Comparison of ENCODE assay signal across 12 mouse cellular contexts in genomic region chr8:120001712-120002111, GRCm38 (mm10). TPM values are rescaled to one million over a fixed set of nuclear protein-coding genes. Genes with fewer than 3 reads are reported as not detected.
A peak's percentile ranks its signal among the peaks of the same experiment; 100 is the strongest.
DNase-seq lines count a peak whose midpoint lies in the region; ATAC-seq lines count a peak whose summit lies in the region.
"Had no signal": no experiment of that assay in that cellular context is flagged by ENCODE, and none has a peak within 500 bp of the region (broad histone marks: within the 10 kb centered on the region; RNA-seq: fewer than 3 reads in every experiment).

No protein-coding gene starts in this region.

- peaks cover 8% of the 10 kb centered on the region for H3K4me1 ChIP-seq in midbrain, embryonic 14.5 days (ENCODE audit: control insufficient read depth, insufficient read depth, low read length)
- H3K4me1 ChIP-seq in midbrain, embryonic 10.5 days = peaks cover 32% of the 10 kb centered on the region
- H3K4me1 ChIP-seq in forebrain, embryonic 10.5 days = peaks cover 38% of the 10 kb centered on the region

- H3K4me3 ChIP-seq in midbrain, embryonic 14.5 days (replicated peaks; ENCODE audit: low read depth, low read length) = no peak overlapping the region
- no peak overlapping the region for H3K4me3 ChIP-seq in midbrain, embryonic 10.5 days
- no peak overlapping the region for H3K4me3 ChIP-seq in forebrain, embryonic 10.5 days

- no peaks in the 10 kb centered on the region for H3K36me3 ChIP-seq in midbrain, embryonic 14.5 days (ENCODE audit: control insufficient read depth, insufficient read depth, low read length)
- no peaks in the 10 kb centered on the region for H3K36me3 ChIP-seq in midbrain, embryonic 10.5 days
- H3K36me3 ChIP-seq in forebrain, embryonic 10.5 days (replicated peaks) = no peaks in the 10 kb centered on the region

- 58% methylated on average over 7 of the region's 7 CpGs for WGBS in midbrain, embryonic 14.5 days
- 78% methylated on average over 7 of the region's 7 CpGs for WGBS in midbrain, embryonic 10.5 days
- 80% methylated on average over 7 of the region's 7 CpGs for WGBS in forebrain, embryonic 10.5 days

- no peaks in the 10 kb centered on the region for H3K9me3 ChIP-seq in midbrain, embryonic 14.5 days (ENCODE audit: control insufficient read depth, low read length)
- no peaks in the 10 kb centered on the region for H3K9me3 ChIP-seq in midbrain, embryonic 10.5 days (replicated peaks)
- H3K9me3 ChIP-seq in forebrain, embryonic 10.5 days = no peaks in the 10 kb centered on the region

- no peak overlapping the region for H3K27ac ChIP-seq in midbrain, embryonic 14.5 days (replicated peaks; ENCODE audit: low read depth, low read length)
- no peak overlapping the region for H3K27ac ChIP-seq in midbrain, embryonic 10.5 days (replicated peaks)
- no peak overlapping the region for H3K27ac ChIP-seq in forebrain, embryonic 10.5 days

- peak; percentile 57 for DNase-seq in midbrain, embryonic 14.5 days
- DNase-seq in midbrain, embryonic 10.5 days (ENCODE audit: low spot score) = no peak
- DNase-seq in adrenal gland, postnatal 25 days = peak; percentile 24
- DNase-seq in kidney, adult 9 months = peak; percentile 94
- DNase-seq in mesoderm, embryonic 11.5 days (ENCODE audit: low read depth, low spot score) = peak; percentile 69
- no peak for DNase-seq in forebrain, embryonic 10.5 days (ENCODE audit: extremely low spot score, low spot score)
- no peak for DNase-seq in heart, postnatal 25 days (ENCODE audit: low spot score)
- no peak for DNase-seq in spleen, adult 12 weeks (ENCODE audit: low spot score)
- DNase-seq: cerebellum, postnatal 36 days; forebrain, postnatal 0 days; thymus, postnatal 36 days had no signal

- intact Hi-C loops in heart, postnatal 25 days (cut with DNase I) = loop anchor here (5.0 kb wide), 1 partner anchor 41 kb away; no protein-coding TSS in a partner anchor

- H3K27me3 ChIP-seq in midbrain, embryonic 14.5 days (ENCODE audit: control insufficient read depth, insufficient read depth, low read length) = no peaks in the 10 kb centered on the region
- 0 out of 2 replicates have a peak, but pooled peaks cover 6% of the 10 kb centered on the region for H3K27me3 ChIP-seq in midbrain, embryonic 10.5 days (ENCODE audit: low read depth, poor library complexity, severe bottlenecking)
- no peaks in the 10 kb centered on the region for H3K27me3 ChIP-seq in forebrain, embryonic 10.5 days (ENCODE audit: poor library complexity, severe bottlenecking)

- no peak overlapping the region for H3K9ac ChIP-seq in midbrain, embryonic 14.5 days (replicated peaks; ENCODE audit: low read length)
- H3K9ac ChIP-seq: forebrain, postnatal 0 days had no signal

- no peak overlapping the region for H3K4me2 ChIP-seq in midbrain, embryonic 14.5 days (ENCODE audit: low read length)
- H3K4me2 ChIP-seq: heart, embryonic 11.5 days had no signal

- no peak for ATAC-seq in midbrain, embryonic 14.5 days (ENCODE audit: low FRiP score, low TSS enrichment)
- ATAC-seq: forebrain, postnatal 0 days had no signal

RNA-seq across cellular contexts. Expression of gene Crispld2, which starts 9.5 kb away (rescaled TPM):
- 0.66 and 1.1 TPM in 2 replicates for polyA plus RNA-seq in midbrain, embryonic 14.5 days (2014; fragmentation: Nextera tagmentation; extraction: Ambion mirVana)
- 2.9 and 4.0 TPM in 2 replicates for polyA plus RNA-seq in midbrain, embryonic 10.5 days (2016; fragmentation: Nextera tagmentation; extraction: Ambion mirVana)
- total RNA-seq in adrenal gland, postnatal 25 days (2021) = 5.1 and 6.9 TPM in 2 replicates
- 2.4 and 2.5 TPM in 2 replicates for polyA plus RNA-seq in forebrain, embryonic 10.5 days (2016; fragmentation: Nextera tagmentation; extraction: Ambion mirVana)
- total RNA-seq in heart, postnatal 25 days (2021) = 10 to 100 TPM; 21.7 to 25.7 TPM

Comparison
In these comparisons a context has a peak if more than half of its experiments do, and no peak if none do; other contexts are left out.
1. DNase-seq: peak in midbrain, embryonic 14.5 days (single experiment), adrenal gland, postnatal 25 days (single experiment), kidney, adult 9 months (single experiment) and mesoderm, embryonic 11.5 days (single experiment); none in midbrain, embryonic 10.5 days (single experiment), forebrain, embryonic 10.5 days (single experiment), heart, postnatal 25 days (single experiment) and spleen, adult 12 weeks (single experiment).